Mouse (Mus musculus) MEL (cell line): ENCODE measurements around the gene Sipa1l1. TPM values are rescaled to one million over a fixed set of nuclear protein-coding genes. Genes with fewer than 3 reads are reported as not detected.
A peak's percentile ranks its signal among the peaks of the same experiment; 100 is the strongest.

Experiments
- DNase-seq: peaks from one replicate; pipeline ENCODE4 v3.0.0; 2011; ENCODE audit warnings: low read depth, low spot score
- H3K27ac ChIP-seq: 2 replicates; pipeline ENCODE4 v1.5.1; 2012; ENCODE audit warnings: low read depth, mild to moderate bottlenecking, control low read depth, low read length, moderate library complexity; ENCODE audit not compliant: control insufficient read depth
- H3K27me3 ChIP-seq, 2 experiments: fragments of 150-350 bp in 1 of 2; sonication (generic) in 1 of 2; 2 replicates each; pipeline ENCODE4 v1.6.1; 2012; ENCODE audit warnings: low read length in 2 of 2, mild to moderate bottlenecking in 2 of 2, improper control_type of control experiment in 1 of 2, moderate library complexity in 1 of 2; ENCODE audit not compliant: insufficient read depth in 2 of 2, control insufficient read depth in 1 of 2
- H3K36me3 ChIP-seq, 2 experiments: 2 replicates each; pipeline ENCODE4 v1.6.1; 2012 to 2014; ENCODE audit warnings: low read length in 2 of 2, improper control_type of control experiment in 1 of 2, inconsistent platforms in 1 of 2, mild to moderate bottlenecking in 1 of 2; ENCODE audit not compliant: insufficient read depth in 2 of 2, control insufficient read depth in 1 of 2
- H3K4me1 ChIP-seq, 2 experiments: fragments of 150-350 bp in 1 of 2; sonication (generic) in 1 of 2; 2 replicates each; pipeline ENCODE4 v1.6.1; 2012; ENCODE audit warnings: low read length in 2 of 2, improper control_type of control experiment in 1 of 2, mild to moderate bottlenecking in 1 of 2; ENCODE audit not compliant: insufficient read depth in 2 of 2, control insufficient read depth in 1 of 2
- H3K4me3 ChIP-seq, 2 experiments: fragments of 150-350 bp in 1 of 2; sonication (generic) in 1 of 2; 2 replicates each; pipeline ENCODE4 v1.5.1; 2012; ENCODE audit warnings: low read depth in 2 of 2, low read length in 2 of 2, mild to moderate bottlenecking in 2 of 2, moderate library complexity in 2 of 2, control low read depth in 1 of 2, improper control_type of control experiment in 1 of 2; ENCODE audit not compliant: control insufficient read depth in 1 of 2, insufficient read depth in 1 of 2
- H3K79me2 ChIP-seq: 2 replicates; pipeline ENCODE4 v1.6.1; 2012; ENCODE audit warnings: mild to moderate bottlenecking, low read length, moderate library complexity; ENCODE audit not compliant: control insufficient read depth, poor library complexity, insufficient read depth
- H3K9ac ChIP-seq: 2 replicates; pipeline ENCODE4 v1.6.1; 2012; ENCODE audit warnings: low read depth, mild to moderate bottlenecking, control low read depth, low read length, moderate library complexity; ENCODE audit not compliant: control insufficient read depth, poor library complexity, severe bottlenecking
- H3K9me3 ChIP-seq: fragments of 150-350 bp; sonication (generic); replicated peaks from 2 replicates; pipeline ENCODE4 v1.6.1; 2012; ENCODE audit warnings: mild to moderate bottlenecking, low read length, improper control_type of control experiment, moderate library complexity; ENCODE audit not compliant: insufficient read depth
- CHD1 ChIP-seq: IDR thresholded peaks from 2 replicates; pipeline ENCODE4 v1.6.1; 2012; ENCODE audit warnings: low read depth, mild to moderate bottlenecking, inconsistent platforms, low read length, improper control_type of control experiment
- CTCF ChIP-seq, 3 experiments: IDR thresholded peaks in 2 of 3; conservative IDR thresholded peaks in 1 of 3; 2 replicates each; pipeline ENCODE4 v1.5.1; 2011 to 2012; ENCODE audit warnings: low read length in 3 of 3, low read depth in 2 of 3, mild to moderate bottlenecking in 2 of 3, improper control_type of control experiment in 1 of 3, inconsistent platforms in 1 of 3, mixed read lengths in 1 of 3, moderate library complexity in 1 of 3; ENCODE audit not compliant: control insufficient read depth in 1 of 3, insufficient read depth in 1 of 3, poor library complexity in 1 of 3, severe bottlenecking in 1 of 3
- ELF1 ChIP-seq: IDR thresholded peaks from 2 replicates; pipeline ENCODE4 v1.6.1; 2014; ENCODE audit warnings: low read depth, mild to moderate bottlenecking, inconsistent platforms, low read length, improper control_type of control experiment, moderate library complexity
- GABPA ChIP-seq: IDR thresholded peaks from 2 replicates; pipeline ENCODE4 v1.6.1; 2012; ENCODE audit warnings: low read depth, mild to moderate bottlenecking, inconsistent platforms, low read length, improper control_type of control experiment, moderate library complexity
- HCFC1 ChIP-seq: IDR thresholded peaks from 2 replicates; pipeline ENCODE4 v1.6.1; 2012; ENCODE audit warnings: low read depth, mild to moderate bottlenecking, inconsistent platforms, low read length, improper control_type of control experiment, moderate library complexity
- MAFK ChIP-seq: IDR thresholded peaks from 2 replicates; pipeline ENCODE4 v1.6.1; 2011; ENCODE audit warnings: low read depth, mild to moderate bottlenecking, low read length, improper control_type of control experiment, borderline replicate concordance
- MAZ ChIP-seq: IDR thresholded peaks from 2 replicates; pipeline ENCODE4 v1.6.1; 2012; ENCODE audit warnings: low read depth, mild to moderate bottlenecking, inconsistent platforms, low read length, improper control_type of control experiment
- MEF2A ChIP-seq: IDR thresholded peaks from 2 replicates; pipeline ENCODE4 v1.6.1; 2014; ENCODE audit warnings: low read depth, mild to moderate bottlenecking, inconsistent platforms, low read length, improper control_type of control experiment; ENCODE audit not compliant: poor library complexity, insufficient replicate concordance, severe bottlenecking; ENCODE audit errors: extremely low read depth
- MYB ChIP-seq: IDR thresholded peaks from 2 replicates; pipeline ENCODE4 v1.6.1; 2011; ENCODE audit warnings: mild to moderate bottlenecking, low read depth, low read length, improper control_type of control experiment
- MYC ChIP-seq: IDR thresholded peaks from 2 replicates; pipeline ENCODE4 v1.6.1; 2011; ENCODE audit warnings: low read depth, mild to moderate bottlenecking, low read length, improper control_type of control experiment, moderate library complexity
- NELFE ChIP-seq: IDR thresholded peaks from 2 replicates; pipeline ENCODE4 v1.6.1; 2011; ENCODE audit warnings: low read depth, low read length, improper control_type of control experiment
- POLR2A ChIP-seq, 2 experiments: IDR thresholded peaks; 2 replicates each; pipeline ENCODE4 v1.6.1; 2011 to 2012; ENCODE audit warnings: low read length in 2 of 2, mild to moderate bottlenecking in 2 of 2, control low read depth in 1 of 2, improper control_type of control experiment in 1 of 2, low read depth in 1 of 2, moderate library complexity in 1 of 2; ENCODE audit not compliant: control insufficient read depth in 1 of 2, insufficient read depth in 1 of 2, poor library complexity in 1 of 2
- POLR2AphosphoS5 ChIP-seq: IDR thresholded peaks from 2 replicates; pipeline ENCODE4 v1.6.1; 2012; ENCODE audit warnings: low read depth, borderline replicate concordance, mild to moderate bottlenecking, inconsistent platforms, low read length, moderate library complexity, mixed read lengths
- RAD21 ChIP-seq: IDR thresholded peaks from 2 replicates; pipeline ENCODE4 v1.6.1; 2011; ENCODE audit warnings: mild to moderate bottlenecking, low read depth, low read length, improper control_type of control experiment
- SIN3A ChIP-seq: IDR thresholded peaks from 2 replicates; pipeline ENCODE4 v1.6.1; 2012; ENCODE audit warnings: low read length, improper control_type of control experiment, inconsistent platforms
- SMC3 ChIP-seq: IDR thresholded peaks from 2 replicates; pipeline ENCODE4 v1.6.1; 2011; ENCODE audit warnings: low read depth, low read length, improper control_type of control experiment
- TAL1 ChIP-seq: IDR thresholded peaks from 2 replicates; pipeline ENCODE4 v1.6.1; 2012; ENCODE audit warnings: mild to moderate bottlenecking, inconsistent platforms, low read length, moderate library complexity, mixed read lengths
- ZMIZ1 ChIP-seq: IDR thresholded peaks from 2 replicates; pipeline ENCODE4 v1.6.1; 2012; ENCODE audit warnings: low read depth, mild to moderate bottlenecking, inconsistent platforms, low read length, improper control_type of control experiment, moderate library complexity
- ZNF384 ChIP-seq: IDR thresholded peaks from 2 replicates; pipeline ENCODE4 v1.6.1; 2012; ENCODE audit warnings: low read depth, mild to moderate bottlenecking, inconsistent platforms, low read length, improper control_type of control experiment
- polyA plus RNA-seq, 2 experiments: library from polyadenylated mRNA; stranded (reverse) in 1 of 2; unstranded in 1 of 2; fragments of >175 nt in 1 of 2; fragments of >200 nt in 1 of 2; gene quantifications; 2 replicates each; pipeline versions ENCODE4 v1.2.1 to v1.2.4; 2012; ENCODE audit warnings: low replicate concordance in 2 of 2, low read depth in 1 of 2; ENCODE audit not compliant: insufficient read length in 2 of 2, insufficient read depth in 1 of 2, missing spikeins in 1 of 2
- total RNA-seq: library from RNA; depleted of rRNA; stranded (reverse); fragments of 300-350 nt; gene quantifications from 2 replicates; pipeline ENCODE4 v1.2.3, GENCODE M21; 2012

The Sipa1l1 gene
- total and polyA plus RNA-seq, 3 experiments, result 18.1 to 42.7 (median 19.3) TPM

GRCm38 (mm10) chr12:82158516-82158915, 10.6 kb upstream of the Sipa1l1 start:
- Histone ChIP-seq H3K9me3 (no peaks in the 10 kb centered on the region), H3K4me1 (no peaks in the 10 kb centered on the region), H3K27me3 (no peaks in the 10 kb centered on the region; a peak in 1 of 4 replicates), H3K36me3 (no peaks in the 10 kb centered on the region), H3K4me3 (no peak overlapping the region), H3K79me2 (no peaks in the 10 kb centered on the region), H3K9ac (no peak overlapping the region), H3K27ac (no peak overlapping the region)
- TF ChIP-seq GABPA (no peak), TAL1 (no peak), POLR2AphosphoS5 (no peak), CHD1 (no peak), NELFE (no peak), MYC (no peak), MAFK (no peak), MAZ (no peak), HCFC1 (no peak), SIN3A (no peak), ELF1 (no peak), MYB (no peak)
- no peak for DNase-seq

DNA sequence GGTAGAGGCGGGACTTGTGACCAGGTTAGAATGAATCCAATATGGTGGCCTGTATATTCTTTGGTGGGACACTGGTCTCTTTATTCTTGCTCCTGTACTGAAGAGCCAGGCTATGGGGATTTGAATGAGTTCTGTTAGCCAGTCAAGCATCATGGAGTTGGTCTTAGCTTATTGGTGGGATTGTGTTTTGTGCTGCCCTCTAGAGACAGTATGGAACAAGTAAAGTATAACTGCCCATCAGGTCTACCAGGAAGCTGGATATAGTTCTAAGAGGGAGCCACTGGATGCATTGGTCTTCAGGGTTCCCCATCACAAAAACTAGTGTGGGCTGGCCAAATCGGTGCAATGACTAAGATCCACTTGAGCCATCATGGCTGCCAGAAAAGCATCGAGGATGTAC, 9.7 kb upstream of the Sipa1l1 start:
- no peaks in the 10 kb centered on the region for H3K9me3 ChIP-seq
- H3K4me3 ChIP-seq, result no peak overlapping the region
- H3K4me1 ChIP-seq, result no peaks in the 10 kb centered on the region
- H3K79me2 ChIP-seq, result no peaks in the 10 kb centered on the region
- no peak for TF ChIP-seq MEF2A
- peak; percentile 23; the same call in 1 of the 2 replicates for TF ChIP-seq SMC3
- no peak for TF ChIP-seq CHD1
- TF ChIP-seq ZMIZ1, result no peak
- peak in 1 of 3 experiments; percentile 27; a peak in 2 of 6 replicates for TF ChIP-seq CTCF (IDR thresholded peaks at IDR 0.05 in 2 of 3, conservative IDR thresholded peaks at IDR 0.05 in 1 of 3; ENCODE audit: control insufficient read depth in 1 of 3, insufficient read depth in 1 of 3, low read depth in 2 of 3, low read length in 3 of 3, poor library complexity in 1 of 3, severe bottlenecking in 1 of 3)
- no peak for TF ChIP-seq POLR2A (IDR thresholded peaks at IDR 0.05; ENCODE audit: control insufficient read depth in 1 of 2, insufficient read depth in 1 of 2, low read depth in 1 of 2, low read length in 2 of 2, poor library complexity in 1 of 2)
- TF ChIP-seq RAD21, result peak; percentile 1; the same call in 1 of the 2 replicates
- no peak for TF ChIP-seq ZNF384
- H3K27me3 ChIP-seq, result no peaks in the 10 kb centered on the region; a peak in 1 of 4 replicates
- H3K9ac ChIP-seq, result no peak overlapping the region
- DNase-seq, result no peak
- no peak overlapping the region for H3K27ac ChIP-seq
- no peaks in the 10 kb centered on the region for H3K36me3 ChIP-seq
